Mouse (Mus musculus): Measurements from ENCODE around the gene Gm20388. TPM values are rescaled to one million over a fixed set of nuclear protein-coding genes. Genes with fewer than 3 reads are reported as not detected.

Gm20388 gene
- total RNA-seq, 2 experiments from 2014 or later = 18.5 to 23.8 TPM

GRCm38 (mm10) chr8:123376106-123376505 is 3465.5 kb downstream of the Gm20388 start:
- ATAC-seq (replicated peaks; ENCODE audit: poor library complexity, severe bottlenecking) = no peak

DNA sequence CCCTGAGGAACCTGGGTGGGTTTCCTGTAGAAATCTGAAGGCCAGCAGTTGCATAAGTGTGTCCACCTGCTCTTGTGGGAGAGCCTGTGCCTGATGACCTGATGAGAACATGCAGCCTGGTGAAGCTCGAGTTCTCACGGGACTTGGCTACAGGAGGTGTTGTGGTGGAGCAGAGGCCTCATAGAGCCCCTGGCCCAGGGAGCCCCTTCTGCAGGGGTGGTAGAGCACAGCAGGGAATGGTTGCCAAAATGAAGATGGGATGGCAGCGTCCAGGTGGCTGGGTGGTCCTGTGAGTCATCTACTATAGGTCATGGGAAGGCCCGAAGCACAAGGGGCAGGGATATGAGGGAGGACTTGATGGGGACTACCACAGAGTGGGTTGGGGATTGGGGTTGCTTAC is 3471.1 kb downstream of the Gm20388 start:
- ATAC-seq (replicated peaks; ENCODE audit: poor library complexity, severe bottlenecking) = no peak

GRCm38 (mm10) chr8:123382516-123382915 is 3471.9 kb downstream of the Gm20388 start:
- no peak for ATAC-seq (replicated peaks; ENCODE audit: poor library complexity, severe bottlenecking)

DNA sequence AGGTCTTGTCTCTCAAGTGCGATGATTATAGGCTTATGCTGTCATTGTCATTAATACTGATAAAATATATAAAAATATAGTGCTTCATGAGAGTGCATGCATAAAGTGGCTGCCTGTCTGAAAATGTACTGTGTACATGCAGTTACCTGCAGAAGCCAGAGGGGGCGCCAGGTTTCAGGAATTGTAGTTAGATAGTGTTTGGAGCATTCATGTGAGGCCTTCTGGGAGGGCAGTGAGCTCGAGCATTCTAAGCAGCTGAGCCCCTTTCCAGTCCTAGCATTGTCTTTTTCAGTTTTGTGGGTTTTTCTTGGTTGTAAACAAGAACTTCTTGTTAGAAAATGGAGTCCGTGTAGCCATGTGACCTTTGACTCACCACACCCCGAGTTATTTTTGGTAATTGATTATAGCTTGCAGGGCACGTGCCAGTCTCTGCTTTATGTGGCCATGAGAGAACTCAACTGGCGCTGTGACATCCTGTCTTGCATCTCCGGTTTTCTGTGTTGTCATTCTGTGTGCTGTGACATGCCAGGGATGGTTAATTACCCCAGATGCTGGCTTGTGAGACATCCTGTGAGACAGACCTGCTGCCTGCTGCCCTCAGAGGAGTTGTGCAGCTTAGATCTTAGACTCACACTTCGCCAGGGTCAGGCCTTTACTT is 3474.4 kb downstream of the Gm20388 start:
- peak; percentile 59 for ATAC-seq (replicated peaks; ENCODE audit: poor library complexity, severe bottlenecking)

DNA sequence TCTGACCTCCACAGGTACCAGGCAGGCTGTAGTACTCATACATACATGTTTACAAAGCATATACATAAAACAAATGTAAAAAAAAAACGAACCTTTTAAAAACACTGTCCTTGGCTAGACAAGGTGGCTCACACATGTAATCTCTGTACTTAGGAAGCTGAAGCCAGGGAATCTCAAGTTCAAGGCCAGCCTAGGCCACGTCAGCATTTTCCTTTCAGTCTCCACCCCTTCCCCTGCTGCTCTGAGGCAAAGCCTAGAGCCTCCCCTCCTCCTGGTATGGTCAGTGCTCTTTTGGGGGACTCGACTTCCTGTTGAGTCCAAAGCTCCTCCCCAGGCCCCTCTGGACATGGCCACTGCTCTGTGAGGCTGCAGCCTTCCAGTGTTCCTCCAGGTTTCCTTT is 3476.4 kb downstream of the Gm20388 start:
- ATAC-seq (replicated peaks; ENCODE audit: poor library complexity, severe bottlenecking) = no peak

DNA sequence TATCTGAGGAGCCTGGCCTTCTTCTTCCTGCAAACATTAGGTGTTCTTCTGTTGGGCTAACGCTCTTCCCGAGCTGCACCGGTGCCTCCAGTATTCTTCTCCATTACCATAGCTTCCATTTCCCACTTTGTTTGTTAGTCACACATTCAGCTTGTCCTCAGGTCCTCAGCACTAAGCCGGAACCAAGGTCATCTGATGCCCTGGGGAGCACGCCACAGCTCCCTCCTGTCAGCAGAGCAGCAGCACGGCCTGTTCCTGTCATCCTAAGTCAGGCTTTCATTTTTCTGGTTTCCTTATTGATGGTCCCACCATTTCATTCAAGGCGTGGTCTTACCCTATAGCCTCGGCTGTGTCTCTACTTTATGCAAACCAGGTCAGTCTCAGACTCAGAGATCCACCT is 3477.2 kb downstream of the Gm20388 start:
- ATAC-seq (replicated peaks; ENCODE audit: poor library complexity, severe bottlenecking) = no peak

GRCm38 (mm10) chr8:123389026-123389425 is 3478.4 kb downstream of the Gm20388 start:
- no peak for ATAC-seq (replicated peaks; ENCODE audit: poor library complexity, severe bottlenecking)

DNA sequence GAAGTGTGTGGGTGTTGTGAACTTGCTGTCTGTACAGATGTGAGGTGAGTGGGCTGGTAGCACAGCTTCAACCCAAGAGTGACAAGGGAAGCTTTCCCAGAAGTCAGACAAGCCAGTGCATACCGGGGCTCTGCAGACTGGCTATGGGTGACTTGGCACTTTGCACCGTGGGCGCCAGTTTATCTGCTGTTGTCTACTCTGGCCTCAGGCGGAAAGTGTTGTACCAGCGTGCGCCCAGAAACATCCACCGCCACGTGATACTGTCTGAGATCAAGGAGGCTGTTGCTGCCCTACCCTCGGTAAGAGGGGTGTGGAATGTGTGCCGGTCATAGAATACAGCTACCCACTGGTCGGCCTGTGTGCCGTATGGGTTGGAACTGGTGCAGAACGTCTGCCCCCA is 3487.7 kb downstream of the Gm20388 start:
- ATAC-seq (replicated peaks; ENCODE audit: poor library complexity, severe bottlenecking) = no peak

- ATAC-seq (replicated peaks; ENCODE audit: poor library complexity, severe bottlenecking) = no peak
Measured at GRCm38 (mm10) chr8:123401936-123402335, 3491.3 kb downstream of the Gm20388 start.

- no peak for ATAC-seq (replicated peaks; ENCODE audit: poor library complexity, severe bottlenecking)
Measured at GRCm38 (mm10) chr8:123402730-123403326, 3492.2 kb downstream of the Gm20388 start.

GRCm38 (mm10) chr8:123404521-123404920 is 3493.9 kb downstream of the Gm20388 start:
- ATAC-seq (replicated peaks; ENCODE audit: poor library complexity, severe bottlenecking) = no peak

GRCm38 (mm10) chr8:123406786-123407185 is 3496.1 kb downstream of the Gm20388 start, which contains the start of gene Mc1r:
Gene Mc1r, plus strand, starts transcription at chr8:123407107.
- ATAC-seq (replicated peaks; ENCODE audit: poor library complexity, severe bottlenecking) = peak; percentile 62

DNA sequence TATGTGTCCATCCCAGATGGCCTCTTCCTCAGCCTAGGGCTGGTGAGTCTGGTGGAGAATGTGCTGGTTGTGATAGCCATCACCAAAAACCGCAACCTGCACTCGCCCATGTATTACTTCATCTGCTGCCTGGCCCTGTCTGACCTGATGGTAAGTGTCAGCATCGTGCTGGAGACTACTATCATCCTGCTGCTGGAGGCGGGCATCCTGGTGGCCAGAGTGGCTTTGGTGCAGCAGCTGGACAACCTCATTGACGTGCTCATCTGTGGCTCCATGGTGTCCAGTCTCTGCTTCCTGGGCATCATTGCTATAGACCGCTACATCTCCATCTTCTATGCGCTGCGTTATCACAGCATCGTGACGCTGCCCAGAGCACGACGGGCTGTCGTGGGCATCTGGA is 3497.0 kb downstream of the Gm20388 start:
- no peak for ATAC-seq (replicated peaks; ENCODE audit: poor library complexity, severe bottlenecking)

- no peak for ATAC-seq (replicated peaks; ENCODE audit: poor library complexity, severe bottlenecking)
Measured at GRCm38 (mm10) chr8:123408586-123409544, 3498.2 kb downstream of the Gm20388 start.

GRCm38 (mm10) chr8:123410049-123410587 is 3499.5 kb downstream of the Gm20388 start:
- ATAC-seq (replicated peaks; ENCODE audit: poor library complexity, severe bottlenecking) = no peak

GRCm38 (mm10) chr8:123410788-123411187 is 3500.1 kb downstream of the Gm20388 start:
- ATAC-seq (replicated peaks; ENCODE audit: poor library complexity, severe bottlenecking) = no peak

DNA sequence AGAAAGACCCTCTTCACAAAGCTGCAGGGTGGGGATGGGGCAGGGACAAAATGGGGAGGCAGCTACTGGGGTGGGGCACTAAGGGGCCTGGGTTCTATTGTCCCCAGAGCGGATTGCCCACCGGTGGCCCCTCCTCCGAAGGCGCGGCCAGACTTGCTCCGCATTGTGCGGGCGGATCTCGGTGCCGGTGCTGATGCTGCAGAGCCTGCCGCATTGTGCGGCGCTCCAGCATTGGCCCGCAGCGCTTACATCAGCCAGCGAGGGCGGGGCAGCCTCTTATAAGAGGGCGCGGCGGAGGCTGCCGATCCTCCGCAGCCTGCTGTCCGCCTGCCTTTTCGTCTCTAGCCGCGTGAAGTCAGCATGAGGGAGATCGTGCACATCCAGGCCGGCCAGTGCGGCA is 3500.6 kb downstream of the Gm20388 start, which contains the start of gene Tubb3:
Tubb3 (plus strand) TSS at position 179 of the 400 bp plus-strand sequence.
- ATAC-seq (replicated peaks; ENCODE audit: poor library complexity, severe bottlenecking) = peak; percentile 47

DNA sequence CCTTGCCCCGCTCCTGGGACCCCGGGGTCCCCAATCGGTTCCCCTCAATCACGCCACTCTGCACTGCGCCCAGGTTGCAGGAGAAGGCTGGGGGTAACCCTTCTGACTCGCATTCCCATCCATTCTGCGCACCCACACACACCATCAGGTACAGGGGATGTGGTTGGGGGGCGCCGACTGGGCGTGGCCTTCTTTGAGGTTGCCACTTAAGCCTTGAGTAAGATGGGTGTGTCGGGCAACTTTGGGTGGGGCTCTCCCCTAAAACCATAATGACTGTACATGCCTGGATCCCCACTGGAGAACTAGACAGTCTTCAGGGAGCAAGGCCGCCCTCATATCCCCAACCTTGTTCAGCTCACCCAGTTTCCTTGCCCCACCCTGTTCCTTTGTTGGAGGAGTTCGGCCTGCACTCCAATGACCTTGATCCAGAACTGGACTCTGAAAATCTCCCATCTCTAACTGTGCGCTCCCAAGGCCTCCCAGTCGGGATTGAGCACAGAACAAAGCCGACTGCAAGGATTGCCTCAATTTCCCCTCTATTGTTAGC is 3501.2 kb downstream of the Gm20388 start:
- no peak for ATAC-seq (replicated peaks; ENCODE audit: poor library complexity, severe bottlenecking)

- 0 out of 2 replicates have a peak, but pooled peaks have one; percentile 16 for ATAC-seq (replicated peaks; ENCODE audit: poor library complexity, severe bottlenecking)
Measured at GRCm38 (mm10) chr8:123412560-123413170, 3502.0 kb downstream of the Gm20388 start.

DNA sequence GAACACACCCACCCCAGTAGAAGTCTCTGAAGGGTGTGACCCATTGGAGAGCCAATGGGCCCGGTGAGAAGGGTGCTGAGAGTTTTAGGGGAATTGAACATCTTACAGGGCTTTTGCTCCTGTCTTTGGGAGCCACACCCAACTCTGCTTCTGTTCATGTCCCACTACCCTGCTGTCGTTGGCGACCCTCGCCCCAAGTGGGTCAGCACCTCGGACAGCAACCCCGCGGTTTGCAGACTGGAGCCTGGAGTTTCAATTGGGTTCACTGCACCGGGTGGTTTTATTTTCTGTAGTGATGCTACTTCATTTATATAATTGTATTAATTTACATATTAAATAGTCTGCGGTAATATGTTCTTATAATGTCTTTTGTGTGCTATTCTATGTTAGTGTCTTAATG is 3503.6 kb downstream of the Gm20388 start:
- ATAC-seq (replicated peaks; ENCODE audit: poor library complexity, severe bottlenecking) = no peak
